11 mouse cellular contexts compared by ENCODE assay signal in genomic region chr8:105266775-105267174, GRCm38 (mm10).
DNase-seq lines count a peak whose midpoint lies in the region.
"Had no signal": no experiment of that assay in that cellular context is flagged by ENCODE, and none has a peak within 500 bp of the region (broad histone marks: within the 10 kb centered on the region; RNA-seq: fewer than 3 reads in every experiment).

No protein-coding gene starts in this region.

- peak; percentile 13 for DNase-seq in cerebellum, adult 8-10 months
- no peak for DNase-seq in cerebellum, adult 11 months
- DNase-seq in A20 (ENCODE audit: low read depth, low spot score) = peak; percentile 49
- peak; percentile 67 for DNase-seq in ZHBTc4 (ENCODE audit: low read depth, low spot score)
- peak; percentile 71 to 75 for DNase-seq in spleen, postnatal 36 days (ENCODE audit: low spot score in 2 of 2)
- DNase-seq in embryo, embryonic 11 days = no peak
- DNase-seq in layer of hippocampus, adult 11-12 months (ENCODE audit: low spot score) = no peak
- no peak for DNase-seq in frontal cortex, postnatal 36 days (ENCODE audit: low spot score in 2 of 2)
- DNase-seq: forebrain, postnatal 0 days; left cerebral cortex, postnatal 4 days; lung, adult 2 months had no signal

Comparison
In these comparisons a context has a peak if more than half of its experiments do, and no peak if none do; other contexts are left out.
1. DNase-seq: peak in cerebellum, adult 8-10 months (single experiment), A20 (single experiment), ZHBTc4 (single experiment) and spleen, postnatal 36 days (2 of 2); none in cerebellum, adult 11 months (single experiment), embryo, embryonic 11 days (single experiment), layer of hippocampus, adult 11-12 months (single experiment) and frontal cortex, postnatal 36 days (0 of 2).